Mouse (Mus musculus): ENCODE data around the gene Prm2.

The Prm2 gene

DNA sequence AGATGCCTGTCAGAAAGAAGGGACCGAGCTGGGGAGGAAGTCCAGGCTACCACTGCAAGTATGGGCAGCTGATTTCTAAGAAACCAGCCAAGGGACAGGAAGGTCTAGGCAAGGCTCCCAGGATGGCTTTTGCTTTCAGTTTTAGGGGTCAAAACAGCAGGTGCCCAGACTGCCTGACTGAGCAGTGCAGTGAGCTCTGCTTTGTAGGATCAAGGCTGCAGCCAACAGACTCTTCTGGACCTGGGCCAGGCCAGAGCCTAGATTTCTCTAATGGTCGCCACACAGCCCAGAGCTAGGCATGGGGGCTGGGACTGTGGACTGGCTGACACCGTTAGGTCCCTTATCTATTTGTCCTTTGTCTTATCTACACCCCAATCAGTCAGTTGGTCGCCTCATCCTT is 21.2 kb downstream of the Prm2 start:
- no peak for DNase-seq (ENCODE audit: low read depth)

DNA sequence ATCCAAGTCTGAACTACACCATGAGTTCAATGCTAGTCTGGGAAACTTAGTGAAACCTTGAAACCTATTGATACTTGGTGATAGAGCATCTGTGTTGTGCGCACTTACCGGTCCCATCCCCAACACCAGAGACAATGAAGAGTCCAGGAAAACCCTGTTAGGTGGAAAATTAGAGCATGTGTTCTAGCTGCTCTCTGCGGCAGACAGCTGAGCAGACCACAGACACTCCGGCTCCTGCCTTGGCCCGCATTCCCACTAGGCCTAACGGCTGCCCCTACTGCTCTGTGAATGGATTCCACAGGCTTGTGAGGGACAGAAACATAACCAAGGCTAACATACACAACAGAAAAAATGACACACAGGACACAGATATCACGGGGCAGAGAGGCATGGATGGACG is 22.4 kb downstream of the Prm2 start:
- DNase-seq (ENCODE audit: low read depth) = no peak

DNA sequence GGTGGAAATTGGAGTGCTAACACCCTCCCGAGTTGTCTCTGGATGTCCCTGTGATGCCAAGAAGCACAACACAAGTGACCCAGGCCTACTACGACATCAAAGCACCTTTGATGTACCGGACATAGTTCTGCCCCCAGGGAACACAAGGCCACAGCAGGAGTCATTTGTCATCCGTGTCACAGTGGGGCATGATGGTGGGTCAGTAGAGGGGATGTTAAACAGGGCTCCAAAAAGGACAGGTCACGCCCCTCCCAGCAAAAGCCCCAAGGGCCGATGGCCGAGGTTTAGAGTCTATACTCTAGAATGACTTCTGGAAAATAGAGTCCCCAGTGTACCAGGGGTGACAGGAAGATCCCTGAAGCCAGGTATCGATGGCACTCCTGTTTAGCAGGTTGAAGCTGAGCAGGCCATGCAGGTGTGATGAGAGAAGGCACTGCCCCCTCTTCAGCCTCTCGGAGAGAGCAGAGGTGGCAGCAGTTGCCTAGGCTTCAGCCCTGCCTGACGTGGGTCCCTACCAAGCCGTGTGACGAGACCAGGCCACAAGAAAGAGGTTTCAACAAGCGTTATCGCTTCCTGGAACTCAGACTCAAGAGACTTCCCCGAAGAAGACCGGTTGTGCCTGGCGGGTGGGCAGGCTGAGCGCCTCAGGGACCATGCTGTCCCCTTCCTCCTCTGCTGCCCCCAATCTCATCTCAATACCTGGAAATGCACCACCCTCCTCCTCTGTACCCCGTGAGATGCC is 24.0 kb downstream of the Prm2 start:
- DNase-seq (ENCODE audit: low read depth) = peak; percentile 61

DNA sequence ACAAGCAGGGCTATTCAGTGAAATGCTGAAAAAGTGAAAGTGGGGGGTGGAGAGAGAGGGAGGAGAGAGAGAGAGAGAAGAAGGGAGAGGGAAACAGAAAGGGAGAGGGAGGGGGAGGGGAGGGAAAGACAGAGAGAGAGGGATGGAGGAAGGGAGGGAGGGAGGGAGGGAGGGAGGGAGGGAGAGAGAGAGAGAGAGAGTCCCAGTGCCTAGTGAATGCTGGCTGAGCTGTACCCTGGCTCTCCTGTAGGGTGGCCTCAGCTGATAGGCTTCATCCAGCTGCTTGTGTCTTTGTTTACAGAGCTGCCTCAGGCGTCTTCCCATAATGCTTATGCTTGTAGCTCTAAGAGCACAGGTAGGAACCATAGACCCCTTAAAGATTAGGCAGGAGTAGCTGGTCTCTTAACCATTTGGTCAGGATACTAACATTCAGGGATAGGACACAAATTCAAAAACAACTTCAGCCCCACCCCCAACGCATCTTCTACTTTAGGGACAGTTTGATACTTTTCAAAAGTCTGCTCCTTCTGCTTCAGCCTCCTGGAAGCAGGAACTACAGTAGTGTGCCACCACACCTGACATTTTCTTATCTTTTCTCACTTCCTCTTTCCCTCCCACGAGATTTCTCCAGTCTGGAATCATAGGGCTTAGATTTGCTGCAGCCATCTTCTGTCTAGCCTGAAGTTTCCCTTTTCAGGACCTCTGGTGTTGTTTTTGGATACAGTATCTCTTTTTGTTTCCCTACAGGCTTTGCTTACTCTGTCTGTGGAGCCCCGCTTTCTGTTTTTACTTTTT is 25.2 kb downstream of the Prm2 start:
- DNase-seq (ENCODE audit: low read depth) = no peak

DNA sequence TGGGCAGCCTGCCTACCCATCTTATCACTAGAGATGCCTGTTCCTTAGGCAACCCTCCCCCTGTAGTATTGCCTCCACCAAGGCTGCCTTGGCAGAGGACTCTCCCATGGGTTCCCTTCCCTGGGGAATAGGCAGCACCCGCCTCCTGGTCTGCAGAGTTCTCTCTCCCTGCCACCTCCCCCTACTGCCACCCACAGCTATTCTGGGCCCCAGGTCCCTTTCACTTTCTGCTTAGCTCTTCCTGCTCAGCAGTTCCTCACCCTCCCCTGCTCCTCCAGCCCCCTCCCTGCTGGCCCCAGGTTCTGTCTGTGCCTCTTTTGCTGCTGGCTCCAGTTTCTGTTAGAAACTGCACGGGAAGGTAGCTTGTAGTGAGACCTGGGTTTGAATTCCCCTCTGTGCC is 26.3 kb downstream of the Prm2 start:
- DNase-seq (ENCODE audit: low read depth) = no peak

DNA sequence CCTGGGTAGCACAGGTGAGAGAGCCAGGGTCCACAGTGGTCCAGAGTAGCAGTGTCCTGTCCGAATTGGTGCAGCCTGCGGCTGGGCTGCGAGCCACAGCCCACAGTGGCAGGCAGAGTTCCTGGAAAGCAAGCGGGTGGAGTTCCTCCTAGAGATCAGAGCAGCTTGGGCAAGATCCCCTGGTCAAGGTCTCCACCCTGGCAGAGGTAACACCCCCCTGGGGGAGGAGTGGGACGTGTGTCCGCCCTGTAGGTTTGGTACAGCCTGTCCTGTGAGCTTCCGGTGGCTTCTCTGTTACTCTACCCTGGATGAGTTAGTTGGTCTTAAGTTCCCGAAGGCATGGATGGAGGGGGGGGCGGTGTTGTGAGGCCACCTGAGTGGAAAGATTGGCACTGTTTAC is 27.1 kb downstream of the Prm2 start:
- no peak for DNase-seq (ENCODE audit: low read depth)

DNA sequence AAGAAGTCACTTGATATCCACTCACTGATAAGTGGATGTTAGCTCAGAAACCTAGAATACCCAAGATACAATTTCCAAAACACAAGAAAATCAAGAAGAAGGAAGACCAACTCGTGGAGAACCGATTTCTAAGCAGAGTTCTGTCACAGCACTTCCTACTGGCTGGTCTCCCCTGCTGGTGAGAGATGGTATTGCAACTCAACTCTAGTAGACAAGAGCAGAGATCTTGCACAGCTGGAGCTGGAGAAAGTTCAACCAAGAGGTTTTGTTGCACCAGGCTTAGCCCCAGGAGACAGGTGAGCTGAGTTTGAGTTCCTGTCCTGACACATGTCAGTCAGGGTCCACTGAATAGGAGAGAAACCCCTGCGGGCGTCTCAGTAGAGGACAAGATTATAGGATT is 28.8 kb downstream of the Prm2 start:
- peak; percentile 64 for DNase-seq (ENCODE audit: low read depth)

DNA sequence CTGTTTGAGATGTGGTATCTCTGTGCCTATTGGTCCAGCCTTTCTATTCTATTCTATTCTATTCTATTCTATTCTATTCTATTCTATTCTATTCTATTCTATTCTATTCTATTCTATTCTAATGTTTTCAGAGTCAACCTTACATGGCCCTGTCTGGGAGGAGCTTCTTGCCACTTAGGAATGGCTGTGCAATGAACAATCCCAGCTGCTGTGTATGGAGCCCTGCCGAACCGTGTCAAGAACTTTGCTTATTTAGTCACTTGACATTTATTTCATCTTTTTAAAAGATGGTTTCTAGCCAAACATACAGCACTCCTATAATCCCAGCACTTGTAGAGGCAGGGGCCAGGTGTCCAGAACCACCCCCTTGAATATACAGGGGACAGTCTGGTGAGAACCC is 31.6 kb downstream of the Prm2 start:
- no peak for DNase-seq (ENCODE audit: low read depth)

DNA sequence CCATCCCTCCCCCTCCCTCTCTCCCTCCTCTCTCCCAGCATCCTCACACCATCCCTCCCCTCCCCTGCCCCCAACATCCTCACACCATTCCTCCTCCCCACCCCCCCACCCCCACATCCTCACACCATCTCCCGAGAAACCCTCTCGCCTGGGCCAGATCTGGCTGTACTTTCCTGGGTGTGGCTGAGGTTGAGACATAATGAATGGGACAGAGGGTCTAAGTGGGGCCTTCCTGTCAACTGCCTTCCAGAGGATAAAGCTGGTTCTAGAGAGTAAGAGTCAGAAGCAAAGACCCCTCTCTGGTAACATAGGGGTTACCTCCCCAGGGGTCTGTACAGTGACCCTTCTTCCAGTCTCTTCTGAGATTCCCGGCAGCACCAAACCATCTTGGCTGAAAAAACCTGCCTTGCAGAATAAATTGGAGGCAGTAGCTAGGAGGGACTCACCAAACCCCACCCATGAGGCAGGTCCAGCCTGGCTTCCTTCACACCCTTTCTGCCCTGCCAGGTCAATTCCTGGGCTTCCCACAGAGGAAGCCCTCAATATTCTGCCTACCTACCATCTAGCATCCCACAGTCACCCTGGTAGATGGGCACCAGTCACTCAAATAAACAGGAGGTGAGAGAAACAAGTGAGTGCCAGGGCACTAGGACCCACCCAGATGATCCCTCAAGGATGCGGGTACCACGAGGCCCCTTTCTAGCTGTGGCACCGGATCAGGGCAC is 32.2 kb downstream of the Prm2 start:
- DNase-seq (ENCODE audit: low read depth) = no peak

DNA sequence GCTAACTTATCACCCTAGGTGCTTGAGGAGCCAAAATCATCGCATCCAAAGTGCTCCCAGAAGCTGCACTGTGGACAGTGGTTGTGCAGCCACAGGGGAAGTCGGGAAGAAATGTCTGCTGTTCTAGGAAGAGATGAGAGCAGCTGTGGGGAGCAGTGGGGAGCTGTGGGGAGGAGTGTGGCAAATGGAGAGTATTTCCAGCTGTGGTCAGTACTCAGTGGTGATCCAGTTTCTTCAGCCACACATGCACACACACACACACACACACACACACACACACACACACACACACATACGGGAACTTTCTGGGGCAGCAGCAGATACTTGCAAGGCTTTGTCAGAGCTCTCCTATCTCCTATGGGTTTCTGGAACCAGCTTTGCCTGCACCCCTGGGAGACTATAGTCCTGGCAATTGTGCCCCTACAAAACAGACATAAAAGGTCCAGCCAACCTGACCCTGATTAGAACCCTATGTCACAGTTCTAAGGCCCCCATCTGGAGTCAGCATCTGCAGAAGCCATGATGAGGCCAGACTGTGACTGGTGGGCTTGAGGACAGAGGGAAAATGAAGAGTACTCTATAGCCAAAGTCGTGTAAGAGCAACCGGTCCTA is 33.3 kb downstream of the Prm2 start:
- no peak for DNase-seq (ENCODE audit: low read depth)

DNA sequence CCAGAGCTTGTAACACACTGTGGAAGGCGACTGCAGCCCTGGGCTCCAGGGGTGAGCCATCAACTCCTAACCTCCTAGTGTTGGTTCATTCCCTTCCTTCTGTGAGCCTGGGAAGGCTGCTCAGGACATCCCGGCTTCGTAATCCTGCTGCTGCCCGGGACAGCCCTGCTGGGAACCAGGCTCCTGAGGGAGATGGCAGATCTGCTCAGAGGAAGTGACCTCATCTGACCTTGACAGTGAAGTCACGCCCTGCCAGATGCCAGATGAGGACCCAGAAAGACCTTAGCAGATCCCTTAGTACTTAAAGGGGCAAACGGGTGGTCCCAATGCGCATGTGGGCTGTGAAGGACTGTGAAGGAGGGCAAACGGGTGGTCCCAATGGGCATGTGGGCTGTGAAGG is 34.8 kb downstream of the Prm2 start:
- no peak for DNase-seq (ENCODE audit: low read depth)

DNA sequence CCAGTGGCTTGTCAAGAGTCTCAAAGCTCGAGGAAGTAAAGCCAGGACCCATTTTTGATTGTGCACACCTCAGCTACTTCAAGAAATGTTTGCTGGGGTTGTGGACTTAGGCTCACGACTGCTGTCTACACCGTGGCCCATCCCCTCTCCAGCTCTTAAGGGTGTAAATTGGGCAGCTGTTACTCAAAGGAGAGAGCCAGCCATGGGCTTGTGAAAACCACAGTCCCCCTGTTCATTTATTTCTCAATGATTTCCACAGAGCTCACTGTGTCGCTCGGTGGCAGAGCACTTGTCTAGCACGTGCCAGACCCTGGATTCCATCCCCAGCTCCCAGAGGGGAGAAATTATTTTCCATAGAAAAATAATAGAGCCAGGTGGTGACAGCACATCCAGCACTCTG is 39.8 kb downstream of the Prm2 start:
- no peak for DNase-seq (ENCODE audit: low read depth)

DNA sequence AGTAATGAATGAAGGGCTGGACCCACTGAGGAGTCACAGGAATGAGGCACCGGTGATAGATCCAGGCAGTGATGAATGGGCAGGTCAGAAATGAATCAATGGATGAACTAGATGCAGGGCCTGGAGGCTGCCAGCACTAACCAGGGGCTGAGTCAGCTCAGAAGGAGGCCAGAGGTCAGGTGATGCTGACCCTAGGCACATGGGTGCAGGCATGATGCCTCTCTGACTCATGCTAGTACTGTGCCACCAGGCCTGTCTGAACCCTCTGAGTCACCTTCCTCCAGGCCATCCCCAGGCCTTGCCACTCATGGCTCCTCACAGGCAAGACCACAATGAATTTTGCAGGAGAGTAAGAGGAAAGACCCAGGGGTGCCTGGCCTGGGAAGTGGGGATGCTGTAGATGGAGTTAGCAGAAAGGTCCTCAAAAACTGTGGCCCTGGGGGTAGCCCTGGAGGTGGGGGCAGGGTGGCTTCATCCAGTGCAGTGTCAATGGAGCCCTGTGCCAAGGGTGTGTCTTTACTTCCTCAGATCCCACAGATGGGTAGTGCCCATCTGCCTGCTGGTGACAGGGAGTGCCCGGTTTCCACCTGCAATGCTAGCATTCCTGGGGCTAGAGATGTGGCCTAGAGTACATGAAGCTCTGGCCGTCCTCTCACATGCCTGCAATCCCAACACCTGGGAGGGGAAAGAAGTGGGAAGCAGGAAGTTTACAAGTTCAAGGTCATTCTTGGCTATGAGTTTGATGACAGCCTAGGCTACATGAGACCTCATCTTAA is 41.2 kb downstream of the Prm2 start:
- no peak for DNase-seq (ENCODE audit: low read depth)

DNA sequence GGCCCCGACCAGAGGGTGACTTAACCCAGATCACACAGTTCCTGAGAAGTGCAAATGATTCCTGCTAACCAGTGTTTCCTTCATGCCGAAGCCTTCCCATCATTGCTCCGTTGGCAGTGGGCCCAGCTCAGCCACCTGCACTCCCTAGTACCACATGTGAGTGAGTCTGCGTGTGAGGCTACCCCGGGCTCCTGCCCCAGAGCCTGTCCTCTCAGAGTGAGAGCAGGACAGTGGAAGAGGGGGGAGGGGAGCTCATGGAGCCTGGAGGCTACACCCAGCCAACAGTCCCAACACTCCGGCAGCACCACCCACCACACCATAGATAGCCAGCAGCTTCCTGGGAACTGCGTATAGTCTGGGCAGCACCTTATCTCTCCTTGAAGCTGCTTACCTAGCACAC is 46.1 kb downstream of the Prm2 start:
- DNase-seq (ENCODE audit: low read depth) = no peak

DNA sequence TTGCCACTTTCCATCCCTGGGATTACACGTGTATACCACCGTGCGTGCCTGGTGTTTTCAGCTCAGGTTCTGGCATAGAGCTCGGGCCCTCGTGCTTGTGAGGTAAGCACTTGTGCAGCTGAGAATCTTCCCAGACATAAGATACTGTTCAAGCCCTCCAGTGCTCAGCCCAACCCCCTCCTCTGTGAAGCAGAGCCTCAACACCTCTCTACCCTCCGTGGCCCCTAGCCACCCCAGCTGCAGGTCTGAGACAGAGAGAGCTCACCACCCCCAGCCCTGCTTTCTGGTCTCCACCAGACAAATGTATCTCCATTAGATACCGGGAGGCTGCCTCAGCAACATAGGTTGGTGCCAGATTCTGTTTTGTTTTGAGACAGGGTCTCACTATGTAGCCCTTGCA is 46.7 kb downstream of the Prm2 start:
- DNase-seq (ENCODE audit: low read depth) = no peak
